ENCODE assay signal across 11 mouse cellular contexts in the genomic region with DNA sequence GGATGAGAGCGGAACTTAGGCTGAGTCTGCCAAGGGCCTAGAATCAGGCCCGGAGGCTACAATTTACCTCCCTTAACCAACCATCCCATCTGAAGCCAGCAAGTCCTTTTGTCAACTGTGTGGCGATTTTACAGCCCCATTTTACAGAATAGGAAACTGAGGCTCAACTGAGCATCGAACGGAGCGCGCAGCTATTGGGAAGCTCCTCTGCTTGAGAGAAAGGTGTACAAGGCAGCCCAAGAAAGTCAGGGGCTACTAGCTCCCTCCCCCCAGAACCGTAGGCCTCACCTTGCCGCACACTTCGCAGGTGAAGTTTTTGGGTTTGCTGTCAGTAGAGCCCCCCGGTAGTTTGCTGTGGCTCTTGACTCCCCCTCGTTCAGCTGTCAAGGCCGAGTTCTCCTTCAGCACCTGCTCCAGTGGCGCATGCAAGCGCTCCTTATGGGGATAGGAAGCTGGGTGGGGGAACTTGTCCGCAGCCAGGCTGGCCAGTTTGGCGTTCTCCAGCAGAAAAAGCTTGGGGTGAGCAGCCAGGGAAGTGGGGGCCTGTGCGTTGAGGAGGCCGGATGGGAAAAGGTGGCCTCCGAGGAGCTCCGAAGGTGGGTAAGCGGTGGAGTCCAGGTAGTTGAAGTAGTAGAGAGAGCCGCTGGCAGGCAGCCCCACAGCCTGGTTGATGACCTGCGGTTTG. TPM values are rescaled to one million over a fixed set of nuclear protein-coding genes. Genes with fewer than 3 reads are reported as not detected.
DNase-seq lines count a peak whose midpoint lies in the region; ATAC-seq lines count a peak whose summit lies in the region.
"Had no signal": no experiment of that assay in that cellular context is flagged by ENCODE, and none has a peak within 500 bp of the region (broad histone marks: within the 10 kb centered on the region; RNA-seq: fewer than 3 reads in every experiment).

No protein-coding gene starts in this region.

- ATAC-seq in heart, embryonic 13.5 days (ENCODE audit: extremely low read depth, insufficient number of reproducible peaks, low FRiP score, low TSS enrichment) = no peak
- no peak for ATAC-seq in limb, embryonic 12.5 days (ENCODE audit: insufficient number of reproducible peaks, insufficient read depth, low FRiP score, low TSS enrichment, low read depth)
- ATAC-seq in megakaryocyte, adult 5-6 weeks (ENCODE audit: poor library complexity, severe bottlenecking) = no peak
- ATAC-seq: inflammation-experienced regulatory T-cells, adult 6 months had no signal

- peak overlapping the region; percentile 65 for H3K4me2 ChIP-seq in heart, embryonic 13.5 days
- peak overlapping the region; percentile 48 for H3K4me2 ChIP-seq in limb, embryonic 12.5 days

- H3K27me3 ChIP-seq in heart, embryonic 13.5 days (replicated peaks) = peaks cover 100% of the 10 kb centered on the region
- peaks cover 100% of the 10 kb centered on the region for H3K27me3 ChIP-seq in limb, embryonic 12.5 days

- H3K4me3 ChIP-seq in heart, embryonic 13.5 days = peak overlapping the region; percentile 46
- peak overlapping the region; percentile 26 for H3K4me3 ChIP-seq in limb, embryonic 12.5 days (replicated peaks)

- peaks cover 40% of the 10 kb centered on the region for H3K4me1 ChIP-seq in heart, embryonic 13.5 days
- H3K4me1 ChIP-seq in limb, embryonic 12.5 days (replicated peaks) = peaks cover 34% of the 10 kb centered on the region

- H3K9ac ChIP-seq in heart, embryonic 13.5 days = no peak overlapping the region
- H3K9ac ChIP-seq in limb, embryonic 12.5 days (replicated peaks) = no peak overlapping the region

- no peak for DNase-seq in heart, adult 18-20 months
- DNase-seq in retina, embryonic 14.5 days (ENCODE audit: low spot score) = peak; percentile 37
- no peak for DNase-seq in retina, postnatal 1 day
- no peak for DNase-seq in cerebellum, adult 18-20 months
- no peak for DNase-seq in adrenal gland, postnatal 36 days

- no peaks in the 10 kb centered on the region for H3K9me3 ChIP-seq in heart, embryonic 13.5 days
- H3K9me3 ChIP-seq in limb, embryonic 12.5 days = no peaks in the 10 kb centered on the region

- WGBS in heart, embryonic 13.5 days = 3% methylated on average over 24 of the region's 24 CpGs
- under 1% methylated on average over 24 of the region's 24 CpGs for WGBS in limb, embryonic 12.5 days

- no peaks in the 10 kb centered on the region for H3K36me3 ChIP-seq in heart, embryonic 13.5 days
- no peaks in the 10 kb centered on the region for H3K36me3 ChIP-seq in limb, embryonic 12.5 days

- no peak overlapping the region for H3K27ac ChIP-seq in heart, embryonic 13.5 days (replicated peaks)
- no peak overlapping the region for H3K27ac ChIP-seq in limb, embryonic 12.5 days

RNA-seq across cellular contexts. Expression of a gene that starts 3.8 kb away (rescaled TPM):
- polyA plus RNA-seq in heart, embryonic 13.5 days (2015; fragmentation: Nextera tagmentation; extraction: Ambion mirVana) = 0.07 TPM in 1 of 2 replicates, not detected in the other
- total RNA-seq in heart, adult 18-20 months (2021) = not detected
- 0.33 and 0.45 TPM in 2 replicates for polyA plus RNA-seq in limb, embryonic 12.5 days (2016; fragmentation: Nextera tagmentation; extraction: Ambion mirVana)
- not detected in 2 replicates for total RNA-seq in megakaryocyte, adult 5-6 weeks (2015)
- total RNA-seq in megakaryocyte, adult 5-6 weeks (2017) = not detected in 2 replicates
- total RNA-seq in adrenal gland, postnatal 36 days (2021) = not detected
- total RNA-seq: adrenal gland, adult 2 months had no signal
- polyA plus RNA-seq: adrenal gland, adult 2 months; inflammation-experienced regulatory T-cells, adult 6 months; lung, embryonic 16.5 days had no signal
